Mouse (Mus musculus) ES-E14 (cell line): Measurements from ENCODE around the gene Ankrd27.

Experiments used
- CHD2 ChIP-seq: IDR thresholded peaks from 2 replicates; pipeline ENCODE4 v1.6.1; 2014; ENCODE audit warnings: mild to moderate bottlenecking, low read depth, low read length, inconsistent platforms
- HCFC1 ChIP-seq: IDR thresholded peaks from 2 replicates; pipeline ENCODE4 v1.6.1; 2012; ENCODE audit warnings: low read length, inconsistent platforms, borderline replicate concordance; ENCODE audit not compliant: insufficient read depth
- MAFK ChIP-seq: IDR thresholded peaks from 2 replicates; pipeline ENCODE4 v1.6.1; 2014; ENCODE audit warnings: mild to moderate bottlenecking, low read depth, low read length, inconsistent platforms; ENCODE audit not compliant: insufficient read depth
- ZC3H11A ChIP-seq: IDR thresholded peaks from 2 replicates; pipeline ENCODE4 v1.6.1; 2012; ENCODE audit warnings: low read depth, mild to moderate bottlenecking, inconsistent platforms, low read length, borderline replicate concordance

- TF ChIP-seq ZC3H11A (no peak), CHD2 (no peak), HCFC1 (no peak), MAFK (no peak)
Measured at GRCm38 (mm10) chr7:35688276-35688675, 102.2 kb downstream of the Ankrd27 start.
